In the genomic region with DNA sequence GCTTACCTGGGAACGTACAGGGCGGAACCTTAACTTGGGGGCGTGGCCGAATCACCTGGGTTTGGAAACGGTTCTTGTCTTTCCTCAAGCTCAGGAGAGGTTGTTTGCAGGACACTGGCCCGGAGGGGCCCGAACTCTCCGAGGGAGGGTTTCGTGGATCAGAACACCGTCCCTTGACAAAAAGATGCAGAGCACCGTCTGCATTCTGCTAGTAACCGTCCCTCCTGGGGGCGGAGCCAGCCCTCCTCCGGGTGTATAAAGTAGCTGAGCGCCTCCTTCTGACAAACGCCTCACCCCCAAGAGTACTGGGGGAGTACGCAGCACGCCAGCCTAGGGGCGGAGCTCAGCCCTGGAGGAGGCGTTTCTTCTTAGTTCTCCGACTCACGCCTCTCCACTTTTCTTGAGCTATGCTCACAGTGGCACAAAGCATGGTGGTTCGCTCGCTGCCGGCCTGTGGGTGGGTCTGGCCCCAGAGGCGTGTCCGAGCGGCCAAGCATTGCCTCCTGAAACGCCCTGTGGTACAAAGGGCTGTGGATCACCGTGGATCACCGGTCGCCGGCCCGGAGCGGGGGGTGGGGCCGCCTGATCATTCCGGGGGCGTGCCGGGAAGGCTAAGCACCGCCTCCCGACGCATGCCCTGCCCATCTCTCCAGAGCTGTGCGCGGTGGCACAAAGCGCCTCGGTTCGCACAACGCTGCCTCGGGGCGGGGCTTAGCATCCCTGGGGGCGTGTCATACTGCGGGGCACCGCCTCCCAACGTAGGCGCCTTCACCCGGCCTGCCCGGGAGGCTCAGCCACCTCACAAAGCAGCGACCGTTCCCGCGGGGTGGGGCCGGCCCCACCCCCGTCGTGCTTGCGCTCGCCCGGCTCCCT, we compare ENCODE assay signal across 8 mouse cellular contexts. TPM values are rescaled to one million over a fixed set of nuclear protein-coding genes. Genes with fewer than 3 reads are reported as not detected.
DNase-seq lines count a peak whose midpoint lies in the region; ATAC-seq lines count a peak whose summit lies in the region.

No protein-coding gene starts in this region.

- DNase-seq in NIH3T3 (ENCODE audit: low read depth), result peak; percentile 98
- peak; percentile 100 for DNase-seq in cerebellum, postnatal 10 days
- peak; percentile 98 to 99 for DNase-seq in frontal cortex, postnatal 10 days (ENCODE audit: low spot score in 2 of 2)
- DNase-seq in layer of hippocampus, postnatal 14 days (ENCODE audit: low spot score in 2 of 2), result peak; percentile 98 to 99
- peak; percentile 99 for DNase-seq in lung, postnatal 14 days
- peak; percentile 96 for DNase-seq in retina, adult 2 months (ENCODE audit: low read depth, low spot score)
- peak; percentile 99 to 100 for DNase-seq in thymus, postnatal 36 days

- H3K4me2 ChIP-seq in hindbrain, embryonic 12.5 days (replicated peaks), result peak overlapping the region; percentile 60

- peak overlapping the region; percentile 99 for H3K27ac ChIP-seq in hindbrain, embryonic 12.5 days

- H3K4me3 ChIP-seq in hindbrain, embryonic 12.5 days, result peak overlapping the region; percentile 83

- H3K9me3 ChIP-seq in hindbrain, embryonic 12.5 days (replicated peaks), result no peaks in the 10 kb centered on the region

- peak overlapping the region; percentile 59 for H3K9ac ChIP-seq in hindbrain, embryonic 12.5 days

- H3K36me3 ChIP-seq in hindbrain, embryonic 12.5 days, result 0 out of 2 replicates have a peak, but pooled peaks cover 10% of the 10 kb centered on the region

- peaks cover 27% of the 10 kb centered on the region for H3K4me1 ChIP-seq in hindbrain, embryonic 12.5 days

- peak; percentile 95 for ATAC-seq in hindbrain, embryonic 12.5 days (ENCODE audit: low FRiP score)

- H3K27me3 ChIP-seq in hindbrain, embryonic 12.5 days, result no peaks in the 10 kb centered on the region

- under 1% methylated on average over 67 of the region's 67 CpGs for WGBS in hindbrain, embryonic 12.5 days

RNA-seq across cellular contexts. Expression of gene Carm1, which starts 0.5 kb away (rescaled TPM):
- 76.7 and 77.9 TPM in 2 replicates for polyA plus RNA-seq in hindbrain, embryonic 12.5 days (2016; fragmentation: Nextera tagmentation; extraction: Ambion mirVana)
- 10 to 100 TPM; 66.5 to 68.8 TPM for total RNA-seq in layer of hippocampus, postnatal 14 days (2021)

RNA-seq across cellular contexts. Expression of gene AB124611, which starts 20.2 kb away (rescaled TPM):
- 3.7 and 6.0 TPM in 2 replicates for polyA plus RNA-seq in hindbrain, embryonic 12.5 days (2016; fragmentation: Nextera tagmentation; extraction: Ambion mirVana)
- total RNA-seq in layer of hippocampus, postnatal 14 days (2021), result under 1 TPM; 0.51 to 0.64 TPM

RNA-seq across cellular contexts. Expression of gene Tmed1, which starts 36.1 kb away (rescaled TPM):
- 80.4 and 81.9 TPM in 2 replicates for polyA plus RNA-seq in hindbrain, embryonic 12.5 days (2016; fragmentation: Nextera tagmentation; extraction: Ambion mirVana)
- total RNA-seq in layer of hippocampus, postnatal 14 days (2021), result 10 to 100 TPM; 13.7 to 15.0 TPM

RNA-seq across cellular contexts. Expression of gene Timm29, which starts 46.4 kb away (rescaled TPM):
- 56.5 and 61.0 TPM in 2 replicates for polyA plus RNA-seq in hindbrain, embryonic 12.5 days (2016; fragmentation: Nextera tagmentation; extraction: Ambion mirVana)
- total RNA-seq in layer of hippocampus, postnatal 14 days (2021), result 10 to 100 TPM; 54.3 to 56.9 TPM

RNA-seq across cellular contexts. Expression of gene Yipf2, which starts 46.5 kb away (rescaled TPM):
- 19.4 and 21.5 TPM in 2 replicates for polyA plus RNA-seq in hindbrain, embryonic 12.5 days (2016; fragmentation: Nextera tagmentation; extraction: Ambion mirVana)
- total RNA-seq in layer of hippocampus, postnatal 14 days (2021), result 10 to 100 TPM; 14.7 to 15.9 TPM

Comparison
In these comparisons a context has a peak if more than half of its experiments do, and no peak if none do; other contexts are left out.
1. Peak in every context shown above with its lines: DNase-seq, ATAC-seq, H3K4me3 ChIP-seq and H3K27ac ChIP-seq.